In the genomic region with DNA sequence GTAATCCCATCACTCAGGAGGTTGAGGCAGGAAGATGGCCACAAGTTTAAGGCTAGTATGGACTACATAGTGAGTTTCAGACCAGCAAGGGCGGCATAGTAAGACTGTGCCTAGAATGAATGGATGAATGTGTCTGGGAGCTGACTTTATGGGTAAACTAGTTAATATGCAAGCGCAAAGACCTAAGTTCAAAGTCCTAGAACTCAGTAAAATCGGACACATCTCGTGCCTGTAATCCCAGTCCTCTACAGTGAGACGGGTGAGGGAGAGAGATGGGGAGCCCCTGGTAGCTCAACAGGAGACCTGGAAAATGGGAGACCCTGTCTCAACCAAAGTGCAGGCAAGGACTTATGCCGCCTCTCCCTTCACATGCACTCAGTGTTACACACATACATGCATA, we compare ENCODE assay signal across 30 mouse cellular contexts.
DNase-seq lines count a peak whose midpoint lies in the region; ATAC-seq and TF ChIP-seq lines count a peak whose summit lies in the region.
"Had no signal": no experiment of that assay in that cellular context is flagged by ENCODE, and none has a peak within 500 bp of the region (broad histone marks: within the 10 kb centered on the region; RNA-seq: fewer than 3 reads in every experiment).

No protein-coding gene starts in this region.

- H3K4me3 ChIP-seq in intestine, embryonic 14.5 days (ENCODE audit: low read depth, low read length), result no peak overlapping the region
- no peak overlapping the region for H3K4me3 ChIP-seq in intestine, embryonic 15.5 days (replicated peaks)
- no peak overlapping the region for H3K4me3 ChIP-seq in kidney, postnatal 0 days (replicated peaks; ENCODE audit: low read depth, low read length)
- no peak overlapping the region for H3K4me3 ChIP-seq in liver, embryonic 16.5 days (ENCODE audit: low read depth, low read length)
- no peak overlapping the region for H3K4me3 ChIP-seq in intestine, embryonic 16.5 days (ENCODE audit: low read length)
- H3K4me3 ChIP-seq: embryonic facial prominence, embryonic 10.5 days; embryonic facial prominence, embryonic 15.5 days; forebrain, embryonic 13.5 days; heart, embryonic 12.5 days; left cerebral cortex, adult 2 months; limb, embryonic 13.5 days; megakaryocyte, embryonic 14.5 days; neural tube, embryonic 12.5 days had no signal

- WGBS in intestine, embryonic 14.5 days, result 90% methylated on average over 6 of the region's 6 CpGs
- 84% methylated on average over 6 of the region's 6 CpGs for WGBS in intestine, embryonic 15.5 days
- 92% methylated on average over 6 of the region's 6 CpGs for WGBS in kidney, postnatal 0 days
- 78% methylated on average over 6 of the region's 6 CpGs for WGBS in liver, embryonic 16.5 days (ENCODE audit: insufficient replicate concordance)
- WGBS in intestine, embryonic 16.5 days, result 83% methylated on average over 6 of the region's 6 CpGs

- ATAC-seq in intestine, embryonic 14.5 days (replicated peaks; ENCODE audit: low FRiP score, low TSS enrichment, low read depth), result no peak
- ATAC-seq in intestine, embryonic 15.5 days, result no peak
- ATAC-seq in kidney, postnatal 0 days (replicated peaks; ENCODE audit: low FRiP score, low read depth), result peak; percentile 69
- peak; percentile 35; the same call in 1 of the 2 replicates for ATAC-seq in liver, embryonic 16.5 days (ENCODE audit: low read depth)
- peak; percentile 28; the same call in 1 of the 2 replicates for ATAC-seq in intestine, embryonic 16.5 days
- ATAC-seq: lung, postnatal 0 days; Patski had no signal

- peaks cover 7% of the 10 kb centered on the region; the same call in 1 of the 2 replicates for H3K36me3 ChIP-seq in intestine, embryonic 14.5 days (ENCODE audit: control insufficient read depth, insufficient read depth, low read length)
- H3K36me3 ChIP-seq in intestine, embryonic 15.5 days, result no peaks in the 10 kb centered on the region; the same call in none of the 2 replicates
- no peaks in the 10 kb centered on the region for H3K36me3 ChIP-seq in kidney, postnatal 0 days (ENCODE audit: insufficient read depth, low read length)
- H3K36me3 ChIP-seq in liver, embryonic 16.5 days (ENCODE audit: control insufficient read depth, insufficient read depth), result peaks cover 15% of the 10 kb centered on the region
- no peaks in the 10 kb centered on the region for H3K36me3 ChIP-seq in intestine, embryonic 16.5 days (ENCODE audit: control insufficient read depth, insufficient read depth, low read length)
- H3K36me3 ChIP-seq: limb, embryonic 13.5 days had no signal

- no peak for TF ChIP-seq CTCF in kidney, postnatal 0 days (IDR thresholded peaks at IDR 0.05; ENCODE audit: low read depth)

- DNase-seq in intestine, embryonic 14.5 days (ENCODE audit: low spot score), result peak; percentile 31
- DNase-seq in kidney, postnatal 0 days (ENCODE audit: low spot score), result no peak
- no peak for DNase-seq in kidney, adult 18-20 months
- no peak for DNase-seq in liver
- no peak for DNase-seq in frontal cortex, postnatal 36 days (ENCODE audit: low spot score in 2 of 2)
- DNase-seq: adrenal gland, postnatal 10 days; cerebellum, adult 8-10 months; cerebellum, postnatal 25 days; gastrocnemius, postnatal 36 days; heart, adult 18-20 months; lung, adult 18-20 months; lung, postnatal 4 days; midbrain, embryonic 14.5 days; right cerebral cortex, postnatal 4 days; thymus, postnatal 4 days had no signal

- H3K9ac ChIP-seq in intestine, embryonic 14.5 days (ENCODE audit: low read length), result no peak overlapping the region
- no peak overlapping the region for H3K9ac ChIP-seq in intestine, embryonic 15.5 days
- H3K9ac ChIP-seq in kidney, postnatal 0 days (ENCODE audit: low read depth, low read length), result no peak overlapping the region
- no peak overlapping the region for H3K9ac ChIP-seq in liver, embryonic 16.5 days (ENCODE audit: low read depth, low read length)
- H3K9ac ChIP-seq in intestine, embryonic 16.5 days (ENCODE audit: low read depth, low read length), result no peak overlapping the region
- H3K9ac ChIP-seq: embryonic facial prominence, embryonic 15.5 days; forebrain, embryonic 13.5 days; heart, embryonic 12.5 days; hindbrain, embryonic 14.5 days; limb, embryonic 13.5 days; neural tube, embryonic 12.5 days had no signal

- H3K27ac ChIP-seq in intestine, embryonic 14.5 days (ENCODE audit: low read depth), result no peak overlapping the region
- H3K27ac ChIP-seq in intestine, embryonic 15.5 days, result no peak overlapping the region
- H3K27ac ChIP-seq in kidney, postnatal 0 days, result no peak overlapping the region
- no peak overlapping the region for H3K27ac ChIP-seq in liver, embryonic 16.5 days (ENCODE audit: low read length)
- no peak overlapping the region for H3K27ac ChIP-seq in intestine, embryonic 16.5 days (ENCODE audit: low read length)
- H3K27ac ChIP-seq: embryonic facial prominence, embryonic 10.5 days; embryonic facial prominence, embryonic 15.5 days; forebrain, embryonic 13.5 days; hindbrain, embryonic 14.5 days; limb, embryonic 13.5 days; neural tube, embryonic 12.5 days; stomach, postnatal 0 days had no signal

- no peaks in the 10 kb centered on the region for H3K27me3 ChIP-seq in intestine, embryonic 14.5 days (replicated peaks; ENCODE audit: control insufficient read depth, insufficient read depth, low read length)
- no peaks in the 10 kb centered on the region for H3K27me3 ChIP-seq in intestine, embryonic 15.5 days (replicated peaks)
- no peaks in the 10 kb centered on the region for H3K27me3 ChIP-seq in kidney, postnatal 0 days (ENCODE audit: insufficient read depth, low read length)
- no peaks in the 10 kb centered on the region for H3K27me3 ChIP-seq in liver, embryonic 16.5 days (ENCODE audit: control insufficient read depth, insufficient read depth, low read depth, low read length)
- H3K27me3 ChIP-seq in intestine, embryonic 16.5 days (replicated peaks; ENCODE audit: control insufficient read depth, insufficient read depth, low read length), result no peaks in the 10 kb centered on the region
- H3K27me3 ChIP-seq: embryonic facial prominence, embryonic 15.5 days; forebrain, embryonic 13.5 days; heart, embryonic 12.5 days; limb, embryonic 13.5 days; megakaryocyte, embryonic 14.5 days; neural tube, embryonic 12.5 days; Patski had no signal

- peaks cover 17% of the 10 kb centered on the region for H3K4me1 ChIP-seq in intestine, embryonic 14.5 days (replicated peaks; ENCODE audit: control insufficient read depth, insufficient read depth, low read length)
- H3K4me1 ChIP-seq in intestine, embryonic 15.5 days (replicated peaks), result peaks cover 5% of the 10 kb centered on the region; the same call in 1 of the 2 replicates
- H3K4me1 ChIP-seq in kidney, postnatal 0 days (replicated peaks; ENCODE audit: insufficient read depth, low read length), result no peaks in the 10 kb centered on the region; the same call in 1 of the 2 replicates
- no peaks in the 10 kb centered on the region for H3K4me1 ChIP-seq in liver, embryonic 16.5 days (ENCODE audit: control insufficient read depth, low read depth, low read length)
- H3K4me1 ChIP-seq in intestine, embryonic 16.5 days (ENCODE audit: control insufficient read depth, insufficient read depth, low read length), result peaks cover 3% of the 10 kb centered on the region; the same call in 1 of the 2 replicates
- H3K4me1 ChIP-seq: embryonic facial prominence, embryonic 15.5 days had no signal

- H3K9me3 ChIP-seq in intestine, embryonic 14.5 days (ENCODE audit: control insufficient read depth, low read length), result no peaks in the 10 kb centered on the region
- no peaks in the 10 kb centered on the region for H3K9me3 ChIP-seq in intestine, embryonic 15.5 days
- no peaks in the 10 kb centered on the region for H3K9me3 ChIP-seq in kidney, postnatal 0 days (replicated peaks; ENCODE audit: low read length)
- H3K9me3 ChIP-seq in liver, embryonic 16.5 days (replicated peaks; ENCODE audit: control insufficient read depth, low read length), result no peaks in the 10 kb centered on the region
- H3K9me3 ChIP-seq in intestine, embryonic 16.5 days (ENCODE audit: control insufficient read depth, low read length), result no peaks in the 10 kb centered on the region
- H3K9me3 ChIP-seq: embryonic facial prominence, embryonic 10.5 days; embryonic facial prominence, embryonic 15.5 days; forebrain, embryonic 13.5 days; heart, embryonic 12.5 days; limb, embryonic 13.5 days; megakaryocyte, embryonic 14.5 days; neural tube, embryonic 12.5 days had no signal

- H3K4me2 ChIP-seq in intestine, embryonic 14.5 days (ENCODE audit: low read length), result no peak overlapping the region
- H3K4me2 ChIP-seq in intestine, embryonic 15.5 days (replicated peaks), result no peak overlapping the region
- no peak overlapping the region for H3K4me2 ChIP-seq in kidney, postnatal 0 days (ENCODE audit: low read length)
- H3K4me2 ChIP-seq in liver, embryonic 16.5 days (ENCODE audit: low read depth, low read length), result no peak overlapping the region
- H3K4me2 ChIP-seq in intestine, embryonic 16.5 days (ENCODE audit: low read depth, low read length), result no peak overlapping the region
- H3K4me2 ChIP-seq: embryonic facial prominence, embryonic 15.5 days; forebrain, embryonic 13.5 days; heart, embryonic 12.5 days; hindbrain, embryonic 14.5 days; limb, embryonic 13.5 days; neural tube, embryonic 12.5 days had no signal

Comparison
In these comparisons a context has a peak if more than half of its experiments do, and no peak if none do; other contexts are left out.
1. ATAC-seq: peak in kidney, postnatal 0 days (single experiment), liver, embryonic 16.5 days (single experiment) and intestine, embryonic 16.5 days (single experiment); none in intestine, embryonic 14.5 days (single experiment) and intestine, embryonic 15.5 days (single experiment).